Mouse (Mus musculus) stomach, embryonic 15.5 days (tissue): ENCODE data around the gene Smg6. TPM values are rescaled to one million over a fixed set of nuclear protein-coding genes. Genes with fewer than 3 reads are reported as not detected.
A peak's percentile ranks its signal among the peaks of the same experiment; 100 is the strongest.

ENCODE experiments used
- ATAC-seq: fragments of 200-750 bp; cut with Nextera tagmentation; 2 replicates; pipeline ENCODE4 v1.8.0; 2017; ENCODE audit warnings: low read depth, moderate number of reproducible peaks, moderate TSS enrichment; ENCODE audit not compliant: insufficient read depth, low FRiP score
- H3K27ac ChIP-seq: fragments of 300-500 bp; sonication (generic); 2 replicates; pipeline ENCODE4 v1.5.1; 2015; ENCODE audit warnings: mild to moderate bottlenecking, inconsistent platforms
- H3K27me3 ChIP-seq: fragments of 300-500 bp; sonication (generic); replicated peaks from 2 replicates; pipeline ENCODE4 v1.6.1; 2015; ENCODE audit warnings: inconsistent platforms
- H3K36me3 ChIP-seq: fragments of 300-500 bp; sonication (generic); 2 replicates; pipeline ENCODE4 v1.6.1; 2015; ENCODE audit warnings: inconsistent platforms
- H3K4me1 ChIP-seq: fragments of 300-500 bp; sonication (generic); 2 replicates; pipeline ENCODE4 v1.6.1; 2015; ENCODE audit warnings: inconsistent platforms
- H3K4me2 ChIP-seq: fragments of 300-500 bp; sonication (generic); 2 replicates; pipeline ENCODE4 v1.6.1; 2015; ENCODE audit warnings: mild to moderate bottlenecking, inconsistent platforms
- H3K4me3 ChIP-seq: fragments of 300-500 bp; sonication (generic); replicated peaks from 2 replicates; pipeline ENCODE4 v1.5.1; 2015; ENCODE audit warnings: inconsistent platforms
- H3K9ac ChIP-seq: fragments of 300-500 bp; sonication (generic); 2 replicates; pipeline ENCODE4 v1.6.1; 2015; ENCODE audit warnings: inconsistent platforms
- H3K9me3 ChIP-seq: fragments of 300-500 bp; sonication (generic); 2 replicates; pipeline ENCODE4 v1.6.1; 2016; ENCODE audit warnings: inconsistent platforms
- WGBS: fragments of 180-500 bp; shearing (Covaris S2); methylation state at CpG from one replicate; pipeline ENCODE4 v1.1.7; 2015; 5-methylcytosine and 5-hydroxymethylcytosine counted together
- polyA plus RNA-seq: library from polyadenylated mRNA; unstranded; fragments of >200 nt; fragmentation: Nextera tagmentation; extraction: Ambion mirVana; gene quantifications from 2 replicates; pipeline ENCODE4 v1.2.1, GENCODE M21; 2015

Gene Smg6
- polyA plus RNA-seq, 1 experiment from 2014 or later, result 14.4 TPM

DNA sequence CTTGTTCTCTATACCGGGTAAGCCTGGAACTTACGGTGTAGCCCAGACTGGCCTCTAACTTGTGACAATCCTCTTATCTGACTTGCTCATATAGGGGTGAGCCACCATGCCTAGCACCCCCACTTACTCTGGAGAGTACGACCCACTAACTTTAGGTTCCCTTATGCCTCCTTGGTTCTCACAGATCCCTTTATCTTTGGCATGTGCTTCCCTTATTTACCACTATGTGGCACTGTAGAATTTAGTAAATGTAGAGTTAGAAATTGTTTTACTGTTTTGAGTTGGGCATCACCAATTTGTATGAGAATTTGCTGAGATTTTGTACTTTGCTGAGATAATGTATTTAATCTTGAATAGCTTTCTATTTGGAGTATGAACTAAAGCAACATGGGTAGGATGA is 20.7 kb downstream of the Smg6 start:
- no peak for ATAC-seq
- Histone ChIP-seq H3K36me3 (peaks cover 7% of the 10 kb centered on the region; the same call in 1 of the 2 replicates), H3K4me1 (no peaks in the 10 kb centered on the region), H3K27me3 (no peaks in the 10 kb centered on the region), H3K4me3 (no peak overlapping the region), H3K9me3 (no peaks in the 10 kb centered on the region), H3K9ac (no peak overlapping the region), H3K4me2 (no peak overlapping the region), H3K27ac (no peak overlapping the region)
- 69% methylated on average over 3 of the region's 3 CpGs for WGBS

DNA sequence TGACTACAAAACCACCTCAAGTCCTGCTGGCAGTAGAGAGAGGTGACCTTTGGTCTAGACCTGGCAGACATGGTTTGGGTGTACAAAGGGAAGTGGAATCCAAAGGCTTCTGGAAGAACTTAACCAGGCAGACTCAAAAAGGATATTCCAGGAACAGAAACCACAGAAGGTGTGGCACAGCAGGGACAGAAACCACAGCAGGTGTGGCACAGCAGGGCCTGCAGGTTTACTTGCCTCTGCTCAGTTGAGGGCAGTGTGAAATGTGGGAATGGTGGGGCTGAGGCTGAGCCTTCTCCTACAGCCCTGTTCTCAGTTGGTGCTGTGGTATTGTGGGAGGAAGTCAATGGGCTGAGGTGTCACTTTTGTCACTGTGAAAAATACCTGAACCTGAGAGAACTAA is 29.3 kb downstream of the Smg6 start:
- Histone ChIP-seq H3K9ac (no peak overlapping the region), H3K27ac (peak overlapping the region; percentile 70), H3K4me1 (no peaks in the 10 kb centered on the region), H3K4me3 (no peak overlapping the region), H3K27me3 (no peaks in the 10 kb centered on the region), H3K4me2 (no peak overlapping the region), H3K36me3 (0 out of 2 replicates have a peak, but pooled peaks cover 4% of the 10 kb centered on the region), H3K9me3 (no peaks in the 10 kb centered on the region)
- peak; percentile 47; the same call in 1 of the 2 replicates for ATAC-seq

DNA sequence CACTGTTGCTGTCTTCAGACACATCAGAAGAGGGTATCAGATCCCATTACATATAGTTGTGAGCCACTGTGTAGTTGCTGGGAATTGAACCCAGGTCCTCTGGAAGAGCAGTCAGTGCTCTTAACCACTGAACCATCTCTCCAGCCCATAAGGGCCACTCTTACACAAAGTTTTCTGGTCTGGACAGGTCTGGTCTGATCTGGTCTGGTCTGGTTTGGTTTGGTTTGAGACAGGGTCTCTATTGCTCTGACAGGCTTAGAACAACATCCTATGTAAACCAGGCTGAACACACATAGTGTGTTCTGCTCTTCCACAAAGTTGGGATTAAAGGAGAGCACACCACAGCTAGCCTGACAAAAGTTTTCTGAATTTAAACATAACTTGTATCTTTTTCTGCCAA is 30.4 kb downstream of the Smg6 start:
- Histone ChIP-seq H3K27ac (no peak overlapping the region), H3K4me3 (no peak overlapping the region), H3K9ac (no peak overlapping the region), H3K4me1 (no peaks in the 10 kb centered on the region), H3K36me3 (0 out of 2 replicates have a peak, but pooled peaks cover 4% of the 10 kb centered on the region), H3K4me2 (no peak overlapping the region), H3K27me3 (no peaks in the 10 kb centered on the region), H3K9me3 (no peaks in the 10 kb centered on the region)
- ATAC-seq, result no peak

DNA sequence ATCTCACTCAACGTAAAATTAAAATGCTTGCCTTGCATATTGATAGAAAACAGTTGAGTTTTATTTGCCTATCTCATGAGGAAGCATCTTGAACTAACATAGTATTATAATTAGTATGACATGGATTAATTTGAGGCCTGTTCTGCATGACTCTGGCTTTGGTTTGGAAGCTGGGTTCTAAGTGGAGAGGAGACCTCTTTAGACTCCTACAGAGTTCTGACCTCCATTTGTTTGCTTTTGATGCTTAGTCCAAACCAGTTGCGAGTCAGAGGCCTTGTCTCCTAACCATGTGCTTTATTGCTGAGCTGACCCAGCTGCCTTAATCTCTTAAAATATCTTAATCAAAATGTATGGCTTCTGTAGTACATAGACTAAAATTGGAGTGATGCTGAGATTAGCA is 32.0 kb downstream of the Smg6 start:
- Histone ChIP-seq H3K27ac (no peak overlapping the region), H3K4me1 (0 out of 2 replicates have a peak, but pooled peaks cover 2% of the 10 kb centered on the region), H3K36me3 (no peaks in the 10 kb centered on the region), H3K9ac (no peak overlapping the region), H3K4me2 (no peak overlapping the region), H3K27me3 (no peaks in the 10 kb centered on the region), H3K4me3 (no peak overlapping the region), H3K9me3 (no peaks in the 10 kb centered on the region)
- ATAC-seq, result no peak
- 76% methylated on average over 2 of the region's 2 CpGs for WGBS

DNA sequence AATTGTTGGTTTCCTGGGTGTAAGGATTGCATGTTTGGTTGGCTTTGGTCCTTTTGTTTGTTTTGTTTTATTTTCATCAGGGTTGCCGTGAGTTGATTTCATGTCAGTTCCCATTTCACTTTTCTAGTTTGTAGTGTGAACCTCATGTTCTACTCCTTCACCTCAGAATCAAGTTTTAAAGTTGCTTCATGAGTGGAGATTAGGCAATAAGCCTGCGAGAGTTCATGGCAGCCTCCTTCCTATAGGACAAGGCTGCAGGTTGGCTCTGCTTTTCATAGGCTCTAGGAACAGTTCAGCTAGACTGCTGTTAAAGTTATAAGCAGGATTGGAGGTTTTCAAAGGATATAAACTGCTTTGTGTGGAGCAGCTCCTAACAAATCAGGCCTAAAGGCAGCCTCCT is 33.9 kb downstream of the Smg6 start:
- ATAC-seq, result no peak
- H3K4me3 ChIP-seq, result no peak overlapping the region
- H3K36me3 ChIP-seq, result no peaks in the 10 kb centered on the region
- no peak overlapping the region for H3K9ac ChIP-seq
- H3K27ac ChIP-seq, result no peak overlapping the region
- H3K4me1 ChIP-seq, result 0 out of 2 replicates have a peak, but pooled peaks cover 2% of the 10 kb centered on the region
- no peak overlapping the region for H3K4me2 ChIP-seq
- WGBS, result 68% methylated on average over 2 of the region's 2 CpGs
- no peaks in the 10 kb centered on the region for H3K9me3 ChIP-seq
- H3K27me3 ChIP-seq, result no peaks in the 10 kb centered on the region

DNA sequence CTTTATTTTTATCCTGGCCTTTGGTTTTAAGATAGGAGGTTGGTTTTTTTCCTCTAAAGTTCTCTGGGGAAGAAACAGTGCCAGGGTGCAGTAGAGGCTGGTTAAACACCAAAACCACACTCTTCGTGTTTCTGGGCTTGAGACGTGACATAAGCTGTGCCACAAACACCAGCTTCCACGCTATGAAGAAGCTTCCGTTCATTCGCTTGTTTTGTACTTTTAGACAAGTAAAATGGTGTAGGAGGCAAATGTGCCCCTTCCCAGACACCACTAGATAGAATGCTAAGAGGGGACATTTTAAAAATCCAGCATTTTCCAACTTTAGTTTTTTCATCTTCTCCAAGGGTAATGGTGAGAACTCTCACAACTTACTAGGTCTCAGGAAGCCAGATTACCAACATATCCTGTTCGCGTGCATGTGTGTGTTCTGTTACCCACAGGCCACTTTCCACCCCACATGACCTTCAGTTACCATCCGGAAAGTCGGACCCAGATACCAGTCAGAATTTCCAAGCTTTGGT is 34.5 kb downstream of the Smg6 start:
- Histone ChIP-seq H3K4me2 (no peak overlapping the region), H3K27me3 (no peaks in the 10 kb centered on the region), H3K4me1 (0 out of 2 replicates have a peak, but pooled peaks cover 2% of the 10 kb centered on the region), H3K36me3 (no peaks in the 10 kb centered on the region), H3K9me3 (no peaks in the 10 kb centered on the region), H3K9ac (no peak overlapping the region), H3K4me3 (no peak overlapping the region), H3K27ac (no peak overlapping the region)
- ATAC-seq, result no peak
- WGBS, result 92% methylated on average over 9 of the region's 9 CpGs

DNA sequence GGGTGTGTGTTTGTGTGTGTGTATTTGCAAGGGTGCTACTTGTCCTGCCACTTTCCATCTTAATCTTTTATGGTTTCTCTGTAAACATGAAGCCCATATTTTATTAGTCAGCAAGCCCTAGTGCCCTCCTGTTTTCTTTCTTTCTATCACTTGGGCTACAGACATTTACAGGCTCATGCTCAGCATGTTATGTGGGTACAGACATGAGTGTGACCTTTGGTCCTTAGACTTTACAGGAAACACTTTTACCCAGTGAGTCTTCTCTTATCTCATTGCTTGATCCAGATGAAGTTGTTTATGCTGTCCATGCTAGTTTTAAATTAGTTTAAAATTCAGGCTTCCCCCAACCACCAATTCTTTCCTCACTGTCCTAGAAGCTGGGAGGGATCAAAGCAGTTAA is 36.3 kb downstream of the Smg6 start:
- H3K9ac ChIP-seq, result no peak overlapping the region
- ATAC-seq, result no peak
- H3K9me3 ChIP-seq, result no peaks in the 10 kb centered on the region
- H3K4me3 ChIP-seq, result no peak overlapping the region
- no peaks in the 10 kb centered on the region for H3K27me3 ChIP-seq
- H3K4me2 ChIP-seq, result no peak overlapping the region
- no peak overlapping the region for H3K27ac ChIP-seq
- H3K36me3 ChIP-seq, result no peaks in the 10 kb centered on the region
- H3K4me1 ChIP-seq, result 0 out of 2 replicates have a peak, but pooled peaks cover 2% of the 10 kb centered on the region

DNA sequence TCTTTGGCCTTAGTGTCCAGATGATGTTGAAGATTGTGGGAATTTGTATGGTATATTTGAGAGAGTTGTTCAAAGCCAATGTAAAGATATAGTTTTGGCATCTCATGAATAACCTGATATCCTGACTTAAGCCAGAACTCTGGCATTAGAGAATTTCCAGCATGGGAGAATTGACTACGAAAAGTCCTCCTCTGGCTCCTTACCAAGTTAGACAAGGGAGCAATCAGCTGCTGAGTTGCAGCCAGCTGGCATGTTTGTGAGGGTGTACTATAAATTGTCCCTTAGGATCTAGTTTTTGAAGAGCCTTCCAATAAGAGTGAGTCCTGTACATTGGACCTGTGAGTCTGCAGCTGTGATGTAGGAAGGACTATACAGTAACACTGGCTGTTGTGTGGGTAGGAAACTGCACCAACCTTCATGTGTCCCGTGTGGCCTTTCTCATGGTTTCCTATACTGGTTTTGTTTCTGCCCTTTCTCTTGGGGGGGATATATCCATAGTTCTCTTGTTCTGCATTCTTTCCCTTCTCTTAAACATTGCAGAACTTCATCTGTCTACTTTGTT is 37.3 kb downstream of the Smg6 start:
- H3K36me3 ChIP-seq, result no peaks in the 10 kb centered on the region
- H3K4me3 ChIP-seq, result no peak overlapping the region
- H3K9ac ChIP-seq, result no peak overlapping the region
- 62% methylated on average over 2 of the region's 2 CpGs for WGBS
- no peak for ATAC-seq
- no peaks in the 10 kb centered on the region for H3K9me3 ChIP-seq
- H3K4me1 ChIP-seq, result 0 out of 2 replicates have a peak, but pooled peaks cover 2% of the 10 kb centered on the region
- no peaks in the 10 kb centered on the region for H3K27me3 ChIP-seq
- H3K27ac ChIP-seq, result peak overlapping the region; percentile 40; the same call in 1 of the 2 replicates
- H3K4me2 ChIP-seq, result 0 out of 2 replicates have a peak overlapping the region, but pooled peaks have one; percentile 5

DNA sequence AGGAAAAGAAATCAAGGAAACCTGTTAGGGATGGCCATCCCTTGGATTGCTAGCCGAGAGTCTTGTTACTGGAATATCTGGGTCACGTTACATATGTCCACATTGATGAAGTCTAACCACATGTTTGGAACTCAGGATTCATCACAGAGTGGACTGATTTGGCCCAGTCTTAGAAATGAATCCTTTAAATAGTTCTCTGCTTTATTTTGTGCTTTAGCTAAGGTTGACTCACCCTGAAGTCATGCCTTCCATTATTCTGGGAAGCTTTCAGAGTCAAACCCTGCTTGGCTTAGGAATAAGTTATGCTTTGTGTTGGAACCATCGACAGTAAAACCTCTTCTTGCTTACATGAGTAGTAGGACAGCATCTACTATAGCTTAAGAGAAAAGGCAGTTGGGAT is 39.9 kb downstream of the Smg6 start:
- Histone ChIP-seq H3K27ac (no peak overlapping the region), H3K27me3 (no peaks in the 10 kb centered on the region), H3K9ac (no peak overlapping the region), H3K36me3 (no peaks in the 10 kb centered on the region), H3K4me3 (no peak overlapping the region), H3K4me1 (0 out of 2 replicates have a peak, but pooled peaks cover 2% of the 10 kb centered on the region), H3K4me2 (no peak overlapping the region), H3K9me3 (no peaks in the 10 kb centered on the region)
- 88% methylated on average over 3 of the region's 3 CpGs for WGBS
- no peak for ATAC-seq

DNA sequence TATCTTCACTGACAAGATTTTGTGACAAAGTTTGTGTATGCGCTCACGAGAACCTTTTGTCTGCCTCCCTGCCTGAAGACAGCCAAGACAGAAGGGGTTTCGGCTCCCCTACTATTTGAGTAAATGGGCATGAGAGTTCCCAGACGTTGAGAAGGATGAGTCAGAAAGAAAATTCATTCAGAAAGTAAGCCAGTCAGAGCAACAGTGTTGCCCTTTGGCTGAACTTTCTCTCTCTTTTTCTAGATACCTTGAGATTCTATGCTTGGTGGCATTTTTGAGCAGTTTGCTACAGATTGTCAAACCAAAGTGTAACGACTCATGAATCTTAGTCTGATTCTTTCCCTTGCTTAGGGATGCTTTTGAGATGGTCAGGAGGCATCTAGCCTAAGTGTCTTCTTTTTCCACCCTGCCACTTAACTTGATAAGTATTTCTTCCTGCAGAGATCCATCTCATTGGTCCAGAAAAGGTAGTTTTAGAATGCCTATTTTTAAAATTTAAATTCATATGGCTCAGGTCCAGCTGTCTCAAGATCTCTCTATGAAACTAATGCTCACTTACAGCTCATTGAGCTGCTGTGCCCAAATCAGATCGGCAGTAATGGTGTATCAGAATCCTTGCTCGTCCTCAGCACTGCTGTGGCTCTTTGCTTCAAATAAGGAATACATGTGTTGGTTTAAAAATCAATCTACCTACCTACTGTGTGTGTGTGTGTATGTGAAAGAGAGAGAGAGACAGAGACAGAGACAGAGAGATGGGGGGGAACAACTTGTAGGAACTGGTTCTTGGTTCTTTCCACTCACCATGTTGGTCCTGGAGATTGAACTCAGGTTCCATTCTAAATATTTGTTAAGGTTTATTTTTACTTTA is 47.9 kb downstream of the Smg6 start:
- Histone ChIP-seq H3K4me3 (no peak overlapping the region), H3K36me3 (no peaks in the 10 kb centered on the region), H3K9me3 (no peaks in the 10 kb centered on the region), H3K9ac (no peak overlapping the region), H3K4me1 (no peaks in the 10 kb centered on the region), H3K27ac (no peak overlapping the region), H3K4me2 (no peak overlapping the region), H3K27me3 (no peaks in the 10 kb centered on the region)
- no peak for ATAC-seq
- WGBS, result 74% methylated on average over 7 of the region's 7 CpGs

DNA sequence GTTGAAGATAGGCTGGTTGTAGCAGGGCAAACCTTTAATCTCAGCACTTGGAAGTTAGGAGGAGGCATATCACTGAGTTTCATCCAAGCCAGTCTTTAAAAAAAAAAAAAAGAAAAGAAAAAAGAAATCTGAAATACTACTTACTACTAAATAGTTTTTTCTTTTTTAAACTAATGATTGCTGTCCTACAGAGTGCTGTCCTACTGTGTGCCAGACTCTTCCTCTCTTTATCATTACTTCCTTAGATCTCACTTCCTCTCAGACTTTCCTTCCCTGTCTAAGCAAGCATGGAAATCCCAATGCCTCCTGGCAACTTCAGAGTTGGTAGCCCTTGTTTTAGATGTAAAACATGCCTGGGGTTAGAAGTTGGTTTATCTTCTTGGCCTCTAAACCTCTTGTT is 49.0 kb downstream of the Smg6 start:
- no peak for ATAC-seq
- Histone ChIP-seq H3K27me3 (no peaks in the 10 kb centered on the region), H3K4me3 (no peak overlapping the region), H3K4me2 (no peak overlapping the region), H3K36me3 (no peaks in the 10 kb centered on the region), H3K9ac (no peak overlapping the region), H3K4me1 (no peaks in the 10 kb centered on the region), H3K9me3 (no peaks in the 10 kb centered on the region), H3K27ac (no peak overlapping the region)
